Mouse (Mus musculus) liver, embryonic 15.5 days (tissue): ENCODE measurements around the gene Ppp1r11. TPM values are rescaled to one million over a fixed set of nuclear protein-coding genes. Genes with fewer than 3 reads are reported as not detected.
A peak's percentile ranks its signal among the peaks of the same experiment; 100 is the strongest.

Experiments
- ATAC-seq: fragments of 200-750 bp; cut with Nextera tagmentation; 2 replicates; pipeline ENCODE4 v1.8.0; 2017; ENCODE audit warnings: moderate number of reproducible peaks, mild to moderate bottlenecking, moderate library complexity; ENCODE audit not compliant: insufficient read depth
- H3K27ac ChIP-seq: fragments of 300-500 bp; sonication (generic); replicated peaks from 2 replicates; pipeline ENCODE4 v1.5.1; 2015; ENCODE audit warnings: mild to moderate bottlenecking, inconsistent platforms
- H3K27me3 ChIP-seq: fragments of 300-500 bp; sonication (generic); 2 replicates; pipeline ENCODE4 v1.6.1; 2015; ENCODE audit warnings: mild to moderate bottlenecking, inconsistent platforms
- H3K36me3 ChIP-seq: fragments of 300-500 bp; sonication (generic); replicated peaks from 2 replicates; pipeline ENCODE4 v1.6.1; 2015; ENCODE audit warnings: moderate library complexity, mild to moderate bottlenecking, inconsistent platforms
- H3K4me1 ChIP-seq: fragments of 300-500 bp; sonication (generic); replicated peaks from 2 replicates; pipeline ENCODE4 v1.6.1; 2015; ENCODE audit warnings: inconsistent platforms
- H3K4me2 ChIP-seq: fragments of 300-500 bp; sonication (generic); 2 replicates; pipeline ENCODE4 v1.6.1; 2015; ENCODE audit warnings: moderate library complexity, mild to moderate bottlenecking, inconsistent platforms
- H3K4me3 ChIP-seq: fragments of 300-500 bp; sonication (generic); replicated peaks from 2 replicates; pipeline ENCODE4 v1.5.1; 2015; ENCODE audit warnings: mild to moderate bottlenecking, inconsistent platforms
- H3K9ac ChIP-seq: fragments of 300-500 bp; sonication (generic); 2 replicates; pipeline ENCODE4 v1.6.1; 2015; ENCODE audit warnings: moderate library complexity, mild to moderate bottlenecking, inconsistent platforms
- H3K9me3 ChIP-seq: fragments of 300-500 bp; sonication (generic); replicated peaks from 2 replicates; pipeline ENCODE4 v1.6.1; 2016; ENCODE audit warnings: inconsistent platforms
- WGBS: fragments of 180-500 bp; shearing (Covaris S2); methylation state at CpG from one replicate; pipeline ENCODE4 v1.1.7; 2015; ENCODE audit warnings: mixed read lengths; ENCODE audit not compliant: insufficient replicate concordance; 5-methylcytosine and 5-hydroxymethylcytosine counted together
- polyA plus RNA-seq: library from polyadenylated mRNA; unstranded; fragments of >200 nt; fragmentation: Nextera tagmentation; extraction: Ambion mirVana; gene quantifications from 2 replicates; pipeline ENCODE4 v1.2.1, GENCODE M21; 2015

The Ppp1r11 gene
- polyA plus RNA-seq, 1 experiment from 2014 or later = 25.7 TPM

DNA sequence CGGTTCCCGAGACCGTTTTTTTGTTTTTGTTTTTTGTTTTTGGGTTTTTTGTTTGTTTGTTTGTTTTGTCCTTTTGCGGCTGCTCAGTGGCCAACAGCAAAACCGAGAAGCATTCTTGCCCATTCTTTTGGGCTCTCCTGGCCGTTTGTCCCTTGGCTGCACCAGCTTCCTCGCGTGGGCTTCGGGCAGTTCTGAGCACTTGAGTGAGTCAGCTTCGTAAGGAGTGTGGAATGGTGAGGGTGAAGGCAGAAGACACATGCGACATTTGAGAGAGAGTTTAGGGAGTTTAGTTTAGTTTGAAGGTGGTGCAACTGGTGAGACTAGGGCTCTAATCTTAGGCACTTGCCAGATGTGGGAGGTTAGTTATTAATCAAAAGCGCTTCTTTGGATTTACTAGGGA lies 7.3 kb upstream of the Ppp1r11 start:
- H3K36me3 ChIP-seq = 0 out of 2 replicates have a peak, but pooled peaks cover 10% of the 10 kb centered on the region
- 14% methylated on average over 12 of the region's 12 CpGs for WGBS
- ATAC-seq = no peak
- peak overlapping the region; percentile 72 for H3K4me3 ChIP-seq
- peaks cover 20% of the 10 kb centered on the region for H3K4me1 ChIP-seq
- peak overlapping the region; percentile 60 for H3K27ac ChIP-seq
- peak overlapping the region; percentile 70 for H3K9ac ChIP-seq
- no peaks in the 10 kb centered on the region for H3K27me3 ChIP-seq
- no peaks in the 10 kb centered on the region for H3K9me3 ChIP-seq
- peak overlapping the region; percentile 79 for H3K4me2 ChIP-seq

DNA sequence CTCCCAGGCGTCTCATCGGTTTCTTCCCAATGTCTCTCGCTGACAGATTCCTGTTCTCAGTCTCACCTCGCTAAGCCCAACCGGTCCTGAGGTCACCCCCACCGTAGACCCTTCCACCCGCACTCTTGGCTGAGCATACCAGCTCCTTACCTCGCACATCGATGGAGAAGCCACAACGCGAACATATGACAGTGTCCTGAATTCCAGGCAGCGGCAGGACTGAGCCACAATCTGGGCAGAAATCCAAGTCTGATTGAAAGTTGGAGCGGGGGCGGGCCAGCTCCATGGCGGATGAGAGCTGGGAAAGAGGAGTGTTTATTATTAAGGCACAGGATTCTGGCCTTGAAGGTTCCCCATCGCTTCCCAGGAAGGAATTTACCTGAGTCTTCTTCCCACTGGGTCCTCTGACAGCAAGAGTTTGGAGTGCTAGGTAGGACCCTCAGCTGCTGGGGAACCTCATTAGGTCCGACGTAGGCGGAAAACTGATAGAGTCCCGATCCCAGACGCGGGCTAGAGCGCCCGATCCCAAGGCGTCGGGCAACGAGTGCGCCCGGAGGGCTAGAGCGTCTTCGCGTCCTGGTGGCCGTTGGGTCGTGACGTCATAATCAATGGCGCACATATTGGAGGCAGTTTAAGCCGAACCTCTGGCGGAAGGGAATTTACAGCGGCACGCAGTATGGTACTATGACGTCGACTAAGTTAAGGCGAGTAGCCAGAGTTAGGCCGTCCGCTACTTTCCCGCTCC lies 6.6 kb upstream of the Ppp1r11 start, which contains the start of the genes Znrd1 and Znrd1as:
Gene Znrd1 (minus strand): TSS at position 561 of the 745 bp plus-strand sequence.
Gene Znrd1as (plus strand): TSS at position 594 of the 745 bp plus-strand sequence.
- peak; percentile 96 for ATAC-seq
- Histone ChIP-seq H3K9me3 (no peaks in the 10 kb centered on the region), H3K27me3 (no peaks in the 10 kb centered on the region), H3K9ac (peak within 1 kb of the TSS; percentile 70), H3K4me3 (peak within 1 kb of the TSS; percentile 72), H3K4me2 (peak within 1 kb of the TSS; percentile 79), H3K4me1 (peaks cover 20% of the 10 kb centered on the region), H3K36me3 (0 out of 2 replicates have a peak, but pooled peaks cover 10% of the 10 kb centered on the region), H3K27ac (peak within 1 kb of the TSS; percentile 60)
- WGBS = under 1% methylated on average over 46 of the region's 46 CpGs

DNA sequence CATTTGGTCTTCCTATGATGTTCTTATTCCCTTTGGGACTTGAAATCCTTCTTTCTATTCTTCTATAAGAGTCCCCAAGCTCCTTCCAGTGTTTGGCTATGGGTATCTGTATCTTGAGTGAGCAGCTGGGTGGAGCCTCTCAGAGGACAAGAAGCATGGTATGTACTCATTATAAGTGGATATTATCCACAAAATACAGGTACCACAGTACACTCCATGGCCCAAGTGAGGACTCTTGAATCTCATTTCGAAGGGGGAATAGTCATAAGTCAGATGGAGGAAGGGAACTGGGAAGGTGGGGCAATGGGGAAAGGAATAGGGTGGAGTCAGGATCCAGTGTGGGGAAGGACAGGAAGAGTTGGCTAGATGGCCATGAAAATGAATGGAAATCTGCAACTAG lies 1.5 kb upstream of the Ppp1r11 start:
- Histone ChIP-seq H3K4me1 (peaks cover 29% of the 10 kb centered on the region), H3K27me3 (peaks cover 10% of the 10 kb centered on the region), H3K9me3 (no peaks in the 10 kb centered on the region), H3K27ac (no peak overlapping the region), H3K36me3 (peaks cover 21% of the 10 kb centered on the region), H3K9ac (no peak overlapping the region), H3K4me2 (no peak overlapping the region), H3K4me3 (no peak overlapping the region)
- no peak for ATAC-seq
- WGBS = 61% methylated on average over 1 of the region's 1 CpGs

DNA sequence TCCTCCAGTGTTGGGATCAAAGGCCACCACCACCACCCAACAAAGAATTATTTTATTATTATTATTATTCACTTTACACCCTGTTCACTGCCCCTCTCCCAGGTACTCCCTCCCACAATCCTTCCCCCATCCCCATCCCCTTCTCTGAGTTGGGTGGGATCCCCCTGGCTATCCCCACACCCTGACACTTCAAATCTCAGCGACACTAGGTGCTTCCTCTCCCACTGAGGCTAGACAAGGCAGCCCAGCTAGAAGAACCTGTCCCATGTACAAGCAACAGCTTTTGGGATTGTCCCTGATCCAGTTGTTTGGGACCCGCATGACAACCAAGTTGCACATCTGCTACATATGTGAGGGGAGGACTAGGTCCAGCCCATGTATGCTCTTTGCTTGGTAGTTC lies 1.1 kb upstream of the Ppp1r11 start:
- WGBS = 80% methylated on average over 2 of the region's 2 CpGs
- Histone ChIP-seq H3K9ac (no peak overlapping the region), H3K36me3 (peaks cover 21% of the 10 kb centered on the region), H3K4me2 (no peak overlapping the region), H3K27ac (no peak overlapping the region), H3K4me1 (peaks cover 25% of the 10 kb centered on the region), H3K9me3 (no peaks in the 10 kb centered on the region), H3K4me3 (no peak overlapping the region), H3K27me3 (peaks cover 14% of the 10 kb centered on the region)
- ATAC-seq = no peak

DNA sequence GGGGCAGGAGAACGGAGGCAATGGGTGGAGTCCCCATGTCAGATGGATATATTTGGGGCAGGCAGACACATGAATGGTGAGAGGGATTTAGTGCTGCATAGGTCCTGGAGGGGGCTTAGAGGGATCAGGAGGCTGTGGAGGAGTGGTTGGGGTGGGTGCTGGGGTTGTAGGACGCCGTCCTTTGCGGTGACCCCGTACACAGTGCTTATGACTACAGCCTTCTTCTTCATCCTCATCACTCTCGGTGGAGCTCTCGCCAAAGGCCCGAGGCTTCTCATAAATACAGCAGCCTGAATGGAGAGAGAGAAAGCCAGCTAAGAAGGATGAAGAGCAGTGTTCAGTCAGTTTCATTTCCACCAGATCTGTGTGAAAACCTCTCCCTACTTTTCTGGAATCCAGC lies 2.3 kb downstream of the Ppp1r11 start:
- no peak overlapping the region for H3K9ac ChIP-seq
- H3K9me3 ChIP-seq = no peaks in the 10 kb centered on the region
- H3K4me3 ChIP-seq = no peak overlapping the region
- peaks cover 11% of the 10 kb centered on the region for H3K36me3 ChIP-seq
- peaks cover 28% of the 10 kb centered on the region for H3K4me1 ChIP-seq
- 84% methylated on average over 8 of the region's 8 CpGs for WGBS
- H3K27me3 ChIP-seq = peaks cover 48% of the 10 kb centered on the region
- no peak for ATAC-seq
- no peak overlapping the region for H3K27ac ChIP-seq
- no peak overlapping the region for H3K4me2 ChIP-seq

DNA sequence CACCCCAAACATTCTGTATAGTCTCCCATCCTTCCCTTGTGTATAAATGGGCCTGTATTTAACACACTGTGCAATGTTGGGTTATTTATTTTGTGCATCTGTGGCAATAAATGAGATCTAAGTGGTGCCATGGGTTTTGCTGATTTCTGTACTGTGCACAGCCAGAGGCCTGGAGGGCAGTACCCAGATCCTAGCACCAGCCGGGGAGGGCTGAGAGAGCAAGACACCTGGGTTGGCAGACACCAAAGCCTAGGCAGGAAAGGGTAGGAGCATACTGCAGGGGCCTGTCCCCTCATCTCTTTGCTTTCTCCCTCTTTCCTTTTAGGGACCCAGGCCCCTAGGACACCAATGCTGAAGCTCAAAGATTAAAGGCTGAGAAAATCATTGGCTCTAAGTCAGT lies 3.3 kb downstream of the Ppp1r11 start:
- Histone ChIP-seq H3K4me3 (no peak overlapping the region), H3K27me3 (peaks cover 58% of the 10 kb centered on the region), H3K4me2 (no peak overlapping the region), H3K27ac (no peak overlapping the region), H3K9ac (no peak overlapping the region), H3K36me3 (peaks cover 11% of the 10 kb centered on the region), H3K4me1 (peaks cover 29% of the 10 kb centered on the region), H3K9me3 (no peaks in the 10 kb centered on the region)
- 70% methylated on average over 1 of the region's 1 CpGs for WGBS
- ATAC-seq = no peak

DNA sequence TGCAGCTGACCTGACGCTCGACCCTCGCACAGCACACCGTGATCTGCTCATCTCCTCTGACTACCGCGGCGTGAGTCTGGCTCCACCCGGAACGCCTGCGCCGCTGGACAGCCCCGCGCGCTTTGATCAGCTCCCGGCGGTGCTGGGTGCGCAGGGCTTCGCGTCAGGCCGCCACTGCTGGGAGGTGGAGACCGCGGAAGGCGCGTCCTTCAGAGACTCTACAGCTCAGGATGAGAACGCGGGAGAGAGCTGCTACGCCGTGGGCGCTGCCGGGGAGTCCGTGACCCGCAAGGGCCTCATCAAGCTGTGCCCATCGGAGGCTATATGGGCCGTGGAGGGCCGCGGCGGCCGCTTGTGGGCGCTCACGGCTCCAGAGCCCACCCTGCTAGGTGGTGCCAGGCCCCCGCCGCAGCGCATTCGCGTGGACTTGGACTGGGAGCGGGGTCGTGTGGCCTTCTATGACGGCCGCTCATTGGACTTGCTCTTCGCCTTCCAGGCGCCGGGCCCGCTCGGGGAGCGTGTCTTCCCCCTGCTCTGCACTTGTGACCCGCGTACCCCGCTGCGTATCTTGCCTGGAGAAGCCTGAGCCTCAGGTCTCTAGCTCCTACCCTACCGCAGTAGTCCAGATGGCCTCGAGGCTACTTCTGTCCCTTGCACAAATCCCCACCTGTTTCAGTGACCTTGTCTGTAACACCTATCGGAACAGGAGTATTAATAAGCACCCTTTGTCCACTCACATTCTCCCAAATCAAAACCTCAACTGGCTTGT lies 4.3 kb downstream of the Ppp1r11 start:
- Histone ChIP-seq H3K27ac (no peak overlapping the region), H3K27me3 (peaks cover 68% of the 10 kb centered on the region), H3K4me1 (peaks cover 35% of the 10 kb centered on the region), H3K4me2 (peak overlapping the region; percentile 67), H3K36me3 (peaks cover 11% of the 10 kb centered on the region), H3K9ac (no peak overlapping the region), H3K9me3 (no peaks in the 10 kb centered on the region), H3K4me3 (peak overlapping the region; percentile 40)
- 2% methylated on average over 62 of the region's 62 CpGs for WGBS
- ATAC-seq = no peak

DNA sequence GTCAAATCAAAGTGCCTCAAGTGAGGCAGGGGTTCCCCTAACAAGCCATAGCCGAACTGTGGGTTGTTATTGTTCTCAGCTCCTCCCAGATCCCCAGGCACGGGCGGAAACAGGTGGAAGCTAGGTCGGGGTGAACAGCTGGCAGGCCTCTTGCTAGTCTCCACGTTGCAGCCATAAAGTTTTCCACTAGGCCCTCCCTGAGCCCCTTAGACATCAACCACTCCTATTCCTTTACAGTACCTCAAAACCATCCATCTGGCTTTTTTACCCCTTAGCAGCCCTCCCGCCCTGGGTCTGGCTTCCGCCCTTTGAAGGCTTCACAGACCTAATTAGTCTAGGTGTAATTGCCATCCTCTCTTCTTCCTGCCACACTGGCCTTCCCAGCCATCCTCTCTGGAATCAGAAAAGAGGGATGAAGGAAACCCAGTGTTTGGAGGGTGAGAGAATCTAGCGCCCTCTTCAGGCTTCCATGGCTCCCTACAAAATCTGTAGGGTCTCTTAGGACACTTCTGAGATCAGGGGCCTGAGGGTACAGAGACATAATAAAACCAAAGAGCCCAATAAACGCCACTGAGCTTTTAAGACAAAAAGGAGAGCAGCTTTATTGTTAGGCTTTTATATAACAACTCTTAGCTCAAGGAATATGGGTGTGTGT lies 7.3 kb downstream of the Ppp1r11 start:
- WGBS = 21% methylated on average over 9 of the region's 9 CpGs
- H3K36me3 ChIP-seq = peaks cover 6% of the 10 kb centered on the region
- H3K4me2 ChIP-seq = no peak overlapping the region
- H3K27ac ChIP-seq = no peak overlapping the region
- H3K4me3 ChIP-seq = no peak overlapping the region
- H3K9ac ChIP-seq = no peak overlapping the region
- peaks cover 91% of the 10 kb centered on the region for H3K27me3 ChIP-seq
- no peak for ATAC-seq
- peaks cover 15% of the 10 kb centered on the region for H3K4me1 ChIP-seq
- no peaks in the 10 kb centered on the region for H3K9me3 ChIP-seq

DNA sequence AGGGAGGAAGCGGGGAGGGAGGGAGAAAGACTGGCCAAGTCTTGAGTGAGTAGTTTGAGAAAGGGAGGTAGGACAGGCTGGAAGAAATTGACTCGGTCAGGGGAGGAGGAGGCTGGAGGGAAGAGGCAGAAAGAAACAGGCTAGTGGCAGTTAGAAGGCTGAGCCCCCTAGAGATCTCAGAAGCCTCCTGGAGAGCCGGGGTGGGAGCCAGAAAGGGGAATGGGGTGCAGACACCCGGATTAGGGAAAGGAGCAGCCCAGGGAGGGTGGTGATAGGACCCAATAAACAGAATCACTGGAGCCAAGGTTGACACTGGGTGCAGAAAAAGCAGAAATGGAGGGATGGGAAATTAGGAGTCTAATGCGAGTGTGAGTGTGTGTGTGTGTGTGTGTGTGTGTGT lies 7.8 kb downstream of the Ppp1r11 start:
- Histone ChIP-seq H3K9me3 (no peaks in the 10 kb centered on the region), H3K9ac (no peak overlapping the region), H3K27ac (no peak overlapping the region), H3K4me2 (no peak overlapping the region), H3K4me1 (peaks cover 15% of the 10 kb centered on the region), H3K4me3 (no peak overlapping the region), H3K27me3 (peaks cover 87% of the 10 kb centered on the region), H3K36me3 (peaks cover under 1% of the 10 kb centered on the region; the same call in 1 of the 2 replicates)
- WGBS = 14% methylated on average over 5 of the region's 5 CpGs
- no peak for ATAC-seq

DNA sequence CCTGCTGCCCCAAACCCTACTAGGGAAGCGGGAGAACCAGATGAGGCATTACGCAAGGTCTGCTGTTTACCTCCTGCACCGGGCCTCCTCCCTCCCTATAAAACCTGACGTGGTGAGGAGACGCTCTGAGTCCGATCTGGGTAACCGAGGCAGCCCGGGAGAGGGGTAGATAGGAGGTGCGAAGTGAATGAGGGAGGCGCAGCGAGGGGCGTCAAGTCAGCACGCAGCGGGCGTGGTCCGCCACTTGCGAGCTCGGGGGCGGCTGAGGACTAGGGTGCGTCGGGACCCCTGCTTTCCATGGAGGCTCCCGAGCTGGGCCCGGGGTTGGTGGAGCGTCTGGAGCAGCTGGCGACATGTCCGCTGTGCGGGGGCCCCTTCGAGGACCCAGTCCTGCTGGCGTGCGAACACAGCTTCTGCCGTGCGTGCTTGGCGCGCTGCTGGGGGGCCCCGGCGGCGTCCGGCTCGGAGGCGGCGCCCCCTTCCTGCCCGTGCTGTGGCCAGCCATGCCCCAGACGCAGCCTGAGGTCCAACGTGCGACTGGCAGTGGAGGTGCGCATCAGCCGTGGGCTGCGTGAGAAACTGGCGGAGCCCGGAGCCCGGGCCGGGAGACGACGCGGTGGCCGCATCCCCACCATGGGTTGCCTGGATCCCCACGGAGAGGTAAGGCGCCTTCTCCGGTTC lies 8.6 kb downstream of the Ppp1r11 start, which contains the start of gene Rnf39:
Gene Rnf39 (plus strand): TSS at position 128 of the 681 bp plus-strand sequence.
- Histone ChIP-seq H3K27ac (no peak within 1 kb of the TSS), H3K9me3 (no peaks in the 10 kb centered on the region), H3K9ac (no peak within 1 kb of the TSS), H3K4me3 (peak within 1 kb of the TSS; percentile 24; the same call in 1 of the 2 replicates), H3K36me3 (no peaks in the 10 kb centered on the region), H3K27me3 (peaks cover 84% of the 10 kb centered on the region), H3K4me1 (peaks cover 15% of the 10 kb centered on the region), H3K4me2 (peak within 1 kb of the TSS; percentile 51)
- WGBS = 3% methylated on average over 58 of the region's 59 CpGs
- ATAC-seq = no peak; the same call in 1 of the 2 replicates
